Comparison of ENCODE assay signal across 9 mouse cellular contexts in genomic region chr9:97162465-97162864, GRCm38 (mm10). TPM values are rescaled to one million over a fixed set of nuclear protein-coding genes. Genes with fewer than 3 reads are reported as not detected.
DNase-seq lines count a peak whose midpoint lies in the region; ATAC-seq and TF ChIP-seq lines count a peak whose summit lies in the region.
"Had no signal": no experiment of that assay in that cellular context is flagged by ENCODE, and none has a peak within 500 bp of the region (broad histone marks: within the 10 kb centered on the region; RNA-seq: fewer than 3 reads in every experiment).

No protein-coding gene starts in this region.

- H3K27me3 ChIP-seq in kidney, adult 2 months (replicated peaks; ENCODE audit: control insufficient read depth, insufficient read depth, low read length) = no peaks in the 10 kb centered on the region
- H3K27me3 ChIP-seq in ES-Bruce4 (ENCODE audit: control insufficient read depth, insufficient read depth, low read length, poor library complexity, severe bottlenecking) = no peaks in the 10 kb centered on the region
- H3K27me3 ChIP-seq in embryonic facial prominence, embryonic 14.5 days (replicated peaks; ENCODE audit: control insufficient read depth, insufficient read depth, low read length) = no peaks in the 10 kb centered on the region
- H3K27me3 ChIP-seq: embryonic facial prominence, embryonic 12.5 days had no signal

- H3K36me3 ChIP-seq in kidney, adult 2 months (ENCODE audit: control insufficient read depth, insufficient read depth, low read length) = no peaks in the 10 kb centered on the region
- no peaks in the 10 kb centered on the region for H3K36me3 ChIP-seq in ES-Bruce4 (ENCODE audit: control insufficient read depth, insufficient read depth, low read length, poor library complexity, severe bottlenecking)
- no peaks in the 10 kb centered on the region for H3K36me3 ChIP-seq in embryonic facial prominence, embryonic 14.5 days (ENCODE audit: control insufficient read depth, insufficient read depth, low read length)
- H3K36me3 ChIP-seq: embryonic facial prominence, embryonic 12.5 days had no signal

- no peak overlapping the region for H3K27ac ChIP-seq in kidney, adult 2 months (ENCODE audit: insufficient read depth, low read depth, low read length)
- no peak overlapping the region for H3K27ac ChIP-seq in ES-Bruce4 (ENCODE audit: insufficient read depth, low read length)
- no peak overlapping the region for H3K27ac ChIP-seq in embryonic facial prominence, embryonic 14.5 days (replicated peaks; ENCODE audit: low read depth, low read length)
- H3K27ac ChIP-seq: embryonic facial prominence, embryonic 12.5 days had no signal

- TF ChIP-seq EP300 in ES-Bruce4 (IDR thresholded peaks at IDR 0.05; ENCODE audit: insufficient read depth, low read depth, low read length) = no peak

- no peaks in the 10 kb centered on the region for H3K9me3 ChIP-seq in ES-Bruce4 (replicated peaks; ENCODE audit: control insufficient read depth, insufficient read depth, low read length, poor library complexity, severe bottlenecking)
- no peaks in the 10 kb centered on the region for H3K9me3 ChIP-seq in embryonic facial prominence, embryonic 14.5 days (ENCODE audit: control insufficient read depth, low read length)
- H3K9me3 ChIP-seq: embryonic facial prominence, embryonic 12.5 days had no signal

- H3K4me3 ChIP-seq in kidney, adult 2 months (ENCODE audit: insufficient read depth, low read depth, low read length) = no peak overlapping the region
- H3K4me3 ChIP-seq in ES-Bruce4 (ENCODE audit: low read depth, low read length) = no peak overlapping the region
- no peak overlapping the region for H3K4me3 ChIP-seq in embryonic facial prominence, embryonic 14.5 days (ENCODE audit: low read depth, low read length)
- H3K4me3 ChIP-seq: embryonic facial prominence, embryonic 12.5 days had no signal

- no peak overlapping the region for H3K9ac ChIP-seq in ES-Bruce4 (ENCODE audit: low read depth, poor library complexity, severe bottlenecking)
- no peak overlapping the region for H3K9ac ChIP-seq in embryonic facial prominence, embryonic 14.5 days (ENCODE audit: low read depth, low read length)
- H3K9ac ChIP-seq: embryonic facial prominence, embryonic 12.5 days had no signal

- H3K4me1 ChIP-seq in kidney, adult 2 months (ENCODE audit: control insufficient read depth, insufficient read depth, low read length) = no peaks in the 10 kb centered on the region
- no peaks in the 10 kb centered on the region for H3K4me1 ChIP-seq in ES-Bruce4 (ENCODE audit: control insufficient read depth, insufficient read depth, low read length)
- no peaks in the 10 kb centered on the region for H3K4me1 ChIP-seq in embryonic facial prominence, embryonic 14.5 days (ENCODE audit: control insufficient read depth, insufficient read depth, low read length)
- H3K4me1 ChIP-seq: embryonic facial prominence, embryonic 12.5 days had no signal

- 18% methylated on average over 2 of the region's 2 CpGs for WGBS in kidney, adult 2 months
- WGBS in embryonic facial prominence, embryonic 14.5 days = 31% methylated on average over 2 of the region's 2 CpGs

- peak; percentile 25 for DNase-seq in kidney, adult 2 months
- no peak for DNase-seq in kidney, postnatal 14 days
- peak; percentile 23 for DNase-seq in A20 (ENCODE audit: low read depth, low spot score)
- peak; percentile 40 for DNase-seq in embryonic facial prominence, embryonic 14.5 days (ENCODE audit: low spot score)
- no peak for DNase-seq in thymus, postnatal 10 days (ENCODE audit: low spot score in 2 of 2)
- DNase-seq: heart, postnatal 14 days had no signal

- ATAC-seq in embryonic facial prominence, embryonic 14.5 days (ENCODE audit: low read depth) = no peak
- ATAC-seq in megakaryocyte-erythroid progenitor cell, adult 5-6 weeks (replicated peaks; ENCODE audit: low FRiP score, low TSS enrichment, poor library complexity, severe bottlenecking) = no peak

- no peak for TF ChIP-seq POLR2A in kidney, adult 2 months (IDR thresholded peaks at IDR 0.05; ENCODE audit: low read depth, low read length)
- no peak for TF ChIP-seq POLR2A in ES-Bruce4 (IDR thresholded peaks at IDR 0.05; ENCODE audit: insufficient read depth, low read length)

- 0 out of 2 replicates have a peak, but pooled peaks have one; percentile 16 for TF ChIP-seq CTCF in kidney, adult 2 months (conservative IDR thresholded peaks at IDR 0.05; ENCODE audit: insufficient read depth, insufficient read length, low read depth, low read length)
- peak; percentile 6 for TF ChIP-seq CTCF in ES-Bruce4 (IDR thresholded peaks at IDR 0.05; ENCODE audit: low read depth, low read length)

- no peak overlapping the region for H3K4me2 ChIP-seq in embryonic facial prominence, embryonic 14.5 days (ENCODE audit: low read depth, low read length)
- H3K4me2 ChIP-seq: embryonic facial prominence, embryonic 12.5 days had no signal

RNA-seq across cellular contexts. Expression of gene Slc25a36, which starts 51.5 kb away (rescaled TPM):
- polyA plus RNA-seq in kidney, adult 2 months (2012; rRNA removed) = 39.2 and 45.6 TPM in 2 replicates
- 401 and 402 TPM in 2 replicates for polyA plus RNA-seq in ES-Bruce4 (2011; ENCODE audit: insufficient read depth, insufficient read length, low read depth, missing spikeins)
- polyA plus RNA-seq in embryonic facial prominence, embryonic 14.5 days (2014; fragmentation: Nextera tagmentation; extraction: Ambion mirVana) = 72.6 and 100 TPM in 2 replicates
- 54.4 and 82.6 TPM in 2 replicates for total RNA-seq in megakaryocyte-erythroid progenitor cell, adult 5-6 weeks (2014; fragmentation: Nextera tagmentation)
- total RNA-seq in megakaryocyte-erythroid progenitor cell, adult 5-6 weeks (2017) = 55.7 and 73.3 TPM in 2 replicates

Comparison
In these comparisons a context has a peak if more than half of its experiments do, and no peak if none do; other contexts are left out.
1. DNase-seq: peak in kidney, adult 2 months (single experiment), A20 (single experiment) and embryonic facial prominence, embryonic 14.5 days (single experiment); none in kidney, postnatal 14 days (single experiment) and thymus, postnatal 10 days (0 of 2).